Mouse (Mus musculus) testis, adult 2 months (tissue): ENCODE results near the gene Ube2e1.

Experiments used
- CTCF ChIP-seq: fragments of 200-500 bp; IDR thresholded peaks from 2 replicates; pipeline ENCODE4 v1.5.1; 2012; ENCODE audit warnings: low read depth, mild to moderate bottlenecking, inconsistent platforms, low read length, moderate library complexity; ENCODE audit not compliant: control insufficient read depth, insufficient read depth, insufficient replicate concordance
- POLR2A ChIP-seq: fragments of 200-500 bp; IDR thresholded peaks from 2 replicates; pipeline ENCODE4 v1.6.1; 2012; ENCODE audit warnings: low read depth, mild to moderate bottlenecking, inconsistent platforms, low read length, moderate library complexity; ENCODE audit not compliant: control insufficient read depth

DNA sequence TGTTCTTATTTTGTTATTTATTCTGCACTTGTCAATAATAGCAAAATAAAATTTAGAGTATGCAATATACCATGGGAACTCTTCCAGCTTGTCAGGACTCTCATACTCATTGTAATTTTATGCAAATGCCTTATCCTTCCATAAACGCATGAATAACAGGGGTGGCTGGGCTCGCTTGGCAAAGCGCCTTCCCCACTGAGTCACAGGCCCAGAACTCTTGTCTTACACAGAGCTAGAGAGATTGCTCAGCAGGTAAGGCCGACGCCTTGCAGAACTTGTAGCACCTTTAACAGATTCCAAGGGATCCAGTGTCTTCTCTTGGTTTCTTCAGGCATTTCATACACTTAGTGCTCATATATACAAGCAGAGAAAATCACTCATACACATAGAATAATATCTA, 51.3 kb downstream of the Ube2e1 start:
- TF ChIP-seq CTCF (no peak), POLR2A (no peak)
